Comparison of ENCODE assay signal across 9 mouse cellular contexts in the genomic region with DNA sequence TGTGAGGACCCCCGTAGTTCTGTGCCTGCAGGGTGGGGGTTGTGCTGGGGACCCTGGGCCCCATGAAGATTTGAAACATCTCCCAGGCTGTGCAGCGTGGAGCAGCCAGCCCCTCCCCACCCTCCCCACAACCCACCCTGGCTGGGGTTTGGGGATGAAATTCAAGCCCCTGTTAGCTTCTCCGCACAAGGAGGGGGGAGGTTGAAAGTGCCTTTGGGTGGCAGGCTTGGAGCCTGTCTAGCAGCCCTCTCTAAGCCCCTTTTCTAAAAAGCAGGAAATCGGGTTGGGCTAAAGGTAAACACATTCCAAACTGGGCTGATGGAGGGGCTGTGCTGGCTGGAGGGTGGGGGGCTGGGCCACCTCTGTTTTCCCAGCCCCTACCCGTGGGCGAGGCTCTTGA. TPM values are rescaled to one million over a fixed set of nuclear protein-coding genes. Genes with fewer than 3 reads are reported as not detected.
DNase-seq lines count a peak whose midpoint lies in the region; ATAC-seq and TF ChIP-seq lines count a peak whose summit lies in the region.
"Had no signal": no experiment of that assay in that cellular context is flagged by ENCODE, and none has a peak within 500 bp of the region (broad histone marks: within the 10 kb centered on the region; RNA-seq: fewer than 3 reads in every experiment).

No protein-coding gene starts in this region.

- peak overlapping the region; percentile 91 for H3K27ac ChIP-seq in heart, embryonic 16.5 days (ENCODE audit: low read length)
- H3K27ac ChIP-seq in midbrain, embryonic 10.5 days (replicated peaks) = peak overlapping the region; percentile 73
- H3K27ac ChIP-seq in midbrain, embryonic 14.5 days (replicated peaks; ENCODE audit: low read depth, low read length) = no peak overlapping the region
- H3K27ac ChIP-seq in limb, embryonic 13.5 days = peak overlapping the region; percentile 98
- H3K27ac ChIP-seq in thymus, adult 2 months (ENCODE audit: control insufficient read depth, insufficient read depth, low read length) = no peak overlapping the region

- TF ChIP-seq POLR2A in thymus, adult 2 months (IDR thresholded peaks at IDR 0.05; ENCODE audit: control insufficient read depth, extremely low read depth, insufficient read depth, low read length, poor library complexity) = no peak

- no peak overlapping the region for H3K4me2 ChIP-seq in heart, embryonic 16.5 days (ENCODE audit: low read depth, low read length)
- H3K4me2 ChIP-seq in midbrain, embryonic 14.5 days (ENCODE audit: low read length) = no peak overlapping the region
- peak overlapping the region; percentile 65 for H3K4me2 ChIP-seq in limb, embryonic 13.5 days (replicated peaks)

- ATAC-seq in heart, embryonic 16.5 days (replicated peaks; ENCODE audit: extremely low read depth, insufficient read depth, low FRiP score) = no peak
- no peak for ATAC-seq in midbrain, embryonic 14.5 days (ENCODE audit: low FRiP score, low TSS enrichment)
- ATAC-seq in limb, embryonic 13.5 days (ENCODE audit: low FRiP score, low read depth) = peak; percentile 7; the same call in 1 of the 2 replicates

- WGBS in heart, embryonic 16.5 days = 38% methylated on average over 6 of the region's 6 CpGs
- 37% methylated on average over 6 of the region's 6 CpGs for WGBS in midbrain, embryonic 10.5 days
- WGBS in midbrain, embryonic 14.5 days = 50% methylated on average over 6 of the region's 6 CpGs
- WGBS in limb, embryonic 13.5 days = 9% methylated on average over 6 of the region's 6 CpGs
- 74% methylated on average over 6 of the region's 6 CpGs for WGBS in thymus, adult 2 months

- peaks cover 63% of the 10 kb centered on the region for H3K4me1 ChIP-seq in heart, embryonic 16.5 days (ENCODE audit: control insufficient read depth, insufficient read depth, low read length)
- H3K4me1 ChIP-seq in midbrain, embryonic 10.5 days = peaks cover 74% of the 10 kb centered on the region
- no peaks in the 10 kb centered on the region for H3K4me1 ChIP-seq in midbrain, embryonic 14.5 days (ENCODE audit: control insufficient read depth, insufficient read depth, low read length)
- peaks cover 87% of the 10 kb centered on the region for H3K4me1 ChIP-seq in limb, embryonic 13.5 days
- H3K4me1 ChIP-seq in thymus, adult 2 months (replicated peaks; ENCODE audit: control insufficient read depth, insufficient read depth, low read length) = 0 out of 2 replicates have a peak, but pooled peaks cover 5% of the 10 kb centered on the region

- no peak for TF ChIP-seq CTCF in thymus, adult 2 months (IDR thresholded peaks at IDR 0.05; ENCODE audit: borderline replicate concordance, control insufficient read depth, extremely low read depth, insufficient read depth, low read length, poor library complexity)

- no peaks in the 10 kb centered on the region for H3K9me3 ChIP-seq in heart, embryonic 16.5 days (replicated peaks; ENCODE audit: control insufficient read depth, low read length)
- H3K9me3 ChIP-seq in midbrain, embryonic 10.5 days (replicated peaks) = no peaks in the 10 kb centered on the region
- H3K9me3 ChIP-seq in midbrain, embryonic 14.5 days (ENCODE audit: control insufficient read depth, low read length) = no peaks in the 10 kb centered on the region
- H3K9me3 ChIP-seq in limb, embryonic 13.5 days = no peaks in the 10 kb centered on the region

- no peaks in the 10 kb centered on the region for H3K27me3 ChIP-seq in heart, embryonic 16.5 days (ENCODE audit: control insufficient read depth, insufficient read depth, low read length)
- H3K27me3 ChIP-seq in midbrain, embryonic 10.5 days (ENCODE audit: low read depth, poor library complexity, severe bottlenecking) = peaks cover 13% of the 10 kb centered on the region
- no peaks in the 10 kb centered on the region for H3K27me3 ChIP-seq in midbrain, embryonic 14.5 days (ENCODE audit: control insufficient read depth, insufficient read depth, low read length)
- no peaks in the 10 kb centered on the region for H3K27me3 ChIP-seq in limb, embryonic 13.5 days
- no peaks in the 10 kb centered on the region for H3K27me3 ChIP-seq in thymus, adult 2 months (ENCODE audit: control insufficient read depth, insufficient read depth, low read length)

- peak overlapping the region; percentile 57 for H3K9ac ChIP-seq in heart, embryonic 16.5 days (ENCODE audit: low read length)
- H3K9ac ChIP-seq in midbrain, embryonic 14.5 days (replicated peaks; ENCODE audit: low read length) = no peak overlapping the region
- peak overlapping the region; percentile 36 for H3K9ac ChIP-seq in limb, embryonic 13.5 days

- no peak for DNase-seq in heart, postnatal 25 days (ENCODE audit: low spot score)
- DNase-seq in midbrain, embryonic 10.5 days (ENCODE audit: low spot score) = no peak
- DNase-seq in midbrain, embryonic 14.5 days = no peak
- no peak for DNase-seq in thymus, adult 2 months
- no peak for DNase-seq in urinary bladder, postnatal 10 days (ENCODE audit: low spot score)
- DNase-seq: cerebellum, adult 18-20 months; thymus, postnatal 25 days had no signal

- intact Hi-C loops in heart, postnatal 25 days (cut with DNase I) = no loop called here

- H3K4me3 ChIP-seq in heart, embryonic 16.5 days (ENCODE audit: low read length) = no peak overlapping the region
- H3K4me3 ChIP-seq in midbrain, embryonic 10.5 days = no peak overlapping the region
- H3K4me3 ChIP-seq in midbrain, embryonic 14.5 days (replicated peaks; ENCODE audit: low read depth, low read length) = no peak overlapping the region
- no peak overlapping the region for H3K4me3 ChIP-seq in limb, embryonic 13.5 days
- no peak overlapping the region for H3K4me3 ChIP-seq in thymus, adult 2 months (ENCODE audit: control insufficient read depth, insufficient read depth, low read length)

- H3K36me3 ChIP-seq in heart, embryonic 16.5 days (ENCODE audit: control insufficient read depth, insufficient read depth) = no peaks in the 10 kb centered on the region
- H3K36me3 ChIP-seq in midbrain, embryonic 10.5 days = no peaks in the 10 kb centered on the region
- H3K36me3 ChIP-seq in midbrain, embryonic 14.5 days (ENCODE audit: control insufficient read depth, insufficient read depth, low read length) = no peaks in the 10 kb centered on the region
- no peaks in the 10 kb centered on the region for H3K36me3 ChIP-seq in limb, embryonic 13.5 days
- no peaks in the 10 kb centered on the region for H3K36me3 ChIP-seq in thymus, adult 2 months (ENCODE audit: control insufficient read depth, insufficient read depth, low read length)

RNA-seq across cellular contexts. Expression of gene Mrpl23, which starts 40.5 kb away (rescaled TPM):
- polyA plus RNA-seq in heart, embryonic 16.5 days (2015; fragmentation: Nextera tagmentation; extraction: Ambion mirVana) = 14.2 and 20.0 TPM in 2 replicates
- 10 to 100 TPM; 16.1 to 39.0 TPM for total RNA-seq in heart, postnatal 25 days (2021)
- polyA plus RNA-seq in midbrain, embryonic 10.5 days (2016; fragmentation: Nextera tagmentation; extraction: Ambion mirVana) = 15.8 and 20.3 TPM in 2 replicates
- 11.9 and 23.9 TPM in 2 replicates for polyA plus RNA-seq in midbrain, embryonic 14.5 days (2014; fragmentation: Nextera tagmentation; extraction: Ambion mirVana)
- polyA plus RNA-seq in limb, embryonic 13.5 days (2015; fragmentation: Nextera tagmentation; extraction: Ambion mirVana) = 27.3 and 35.1 TPM in 2 replicates
- 16.7 and 21.3 TPM in 2 replicates for polyA plus RNA-seq in thymus, adult 2 months (2012; rRNA removed)

Comparison
In these comparisons a context has a peak if more than half of its experiments do, and no peak if none do; other contexts are left out.
1. H3K27ac ChIP-seq: peak in heart, embryonic 16.5 days (single experiment), midbrain, embryonic 10.5 days (single experiment) and limb, embryonic 13.5 days (single experiment); none in midbrain, embryonic 14.5 days (single experiment) and thymus, adult 2 months (single experiment).